Mouse (Mus musculus) stomach, postnatal 0 days (tissue): ENCODE data around the gene Hmga2.
"Not testable (repeated sequence)": the region's sequence is repeated elsewhere in the genome, so short reads cannot be mapped to it uniquely, and the experiment has no call there.

Experiments used
- CTCF ChIP-seq: IDR thresholded peaks from 2 replicates; pipeline ENCODE4 v1.5.1; 2016; ENCODE audit warnings: antibody characterized with exemption, low read depth, mild to moderate bottlenecking, moderate library complexity
- EP300 ChIP-seq: optimal IDR thresholded peaks from 2 replicates; pipeline ENCODE3; 2016; ENCODE audit warnings: antibody characterized with exemption

GRCm38 (mm10) chr10:120366173-120366592 lies 110.1 kb downstream of the Hmga2 start:
- TF ChIP-seq EP300, CTCF: not testable (repeated sequence)
